Mouse (Mus musculus) heart, embryonic 13.5 days (tissue): ENCODE results near the gene Zfp770. TPM values are rescaled to one million over a fixed set of nuclear protein-coding genes. Genes with fewer than 3 reads are reported as not detected.

ENCODE experiments used
- ATAC-seq: fragments of 200-750 bp; cut with Nextera tagmentation; 2 replicates; pipeline ENCODE4 v1.8.0; 2017; ENCODE audit warnings: moderate TSS enrichment; ENCODE audit not compliant: insufficient number of reproducible peaks, low FRiP score, low TSS enrichment; ENCODE audit errors: extremely low read depth
- H3K27ac ChIP-seq: fragments of 300-500 bp; sonication (generic); replicated peaks from 2 replicates; pipeline ENCODE4 v1.5.1; 2015; ENCODE audit warnings: moderate library complexity, mild to moderate bottlenecking, inconsistent platforms
- H3K27me3 ChIP-seq: fragments of 300-500 bp; sonication (generic); replicated peaks from 2 replicates; pipeline ENCODE4 v1.6.1; 2015; ENCODE audit warnings: mild to moderate bottlenecking, inconsistent platforms
- H3K36me3 ChIP-seq: fragments of 300-500 bp; sonication (generic); 2 replicates; pipeline ENCODE4 v1.6.1; 2015; ENCODE audit warnings: mild to moderate bottlenecking, inconsistent platforms
- H3K4me1 ChIP-seq: fragments of 300-500 bp; sonication (generic); 2 replicates; pipeline ENCODE4 v1.6.1; 2015; ENCODE audit warnings: inconsistent platforms
- H3K4me2 ChIP-seq: fragments of 300-500 bp; sonication (generic); 2 replicates; pipeline ENCODE4 v1.6.1; 2015; ENCODE audit warnings: inconsistent platforms, mild to moderate bottlenecking, moderate library complexity
- H3K4me3 ChIP-seq: fragments of 300-500 bp; sonication (generic); 2 replicates; pipeline ENCODE4 v1.5.1; 2015; ENCODE audit warnings: moderate library complexity, mild to moderate bottlenecking, inconsistent platforms
- H3K9ac ChIP-seq: fragments of 300-500 bp; sonication (generic); 2 replicates; pipeline ENCODE4 v1.6.1; 2015; ENCODE audit warnings: inconsistent platforms, mild to moderate bottlenecking, moderate library complexity
- H3K9me3 ChIP-seq: fragments of 300-500 bp; sonication (generic); 2 replicates; pipeline ENCODE4 v1.6.1; 2016; ENCODE audit warnings: inconsistent platforms
- WGBS: fragments of 180-500 bp; shearing (Covaris S2); methylation state at CpG from one replicate; pipeline ENCODE4 v1.1.7; 2015; ENCODE audit warnings: mixed read lengths; 5-methylcytosine and 5-hydroxymethylcytosine counted together
- polyA plus RNA-seq: library from polyadenylated mRNA; unstranded; fragments of >200 nt; fragmentation: Nextera tagmentation; extraction: Ambion mirVana; gene quantifications from 2 replicates; pipeline ENCODE4 v1.2.1, GENCODE M21; 2015

Gene Zfp770
- polyA plus RNA-seq, 1 experiment from 2014 or later: 2.3 TPM

DNA sequence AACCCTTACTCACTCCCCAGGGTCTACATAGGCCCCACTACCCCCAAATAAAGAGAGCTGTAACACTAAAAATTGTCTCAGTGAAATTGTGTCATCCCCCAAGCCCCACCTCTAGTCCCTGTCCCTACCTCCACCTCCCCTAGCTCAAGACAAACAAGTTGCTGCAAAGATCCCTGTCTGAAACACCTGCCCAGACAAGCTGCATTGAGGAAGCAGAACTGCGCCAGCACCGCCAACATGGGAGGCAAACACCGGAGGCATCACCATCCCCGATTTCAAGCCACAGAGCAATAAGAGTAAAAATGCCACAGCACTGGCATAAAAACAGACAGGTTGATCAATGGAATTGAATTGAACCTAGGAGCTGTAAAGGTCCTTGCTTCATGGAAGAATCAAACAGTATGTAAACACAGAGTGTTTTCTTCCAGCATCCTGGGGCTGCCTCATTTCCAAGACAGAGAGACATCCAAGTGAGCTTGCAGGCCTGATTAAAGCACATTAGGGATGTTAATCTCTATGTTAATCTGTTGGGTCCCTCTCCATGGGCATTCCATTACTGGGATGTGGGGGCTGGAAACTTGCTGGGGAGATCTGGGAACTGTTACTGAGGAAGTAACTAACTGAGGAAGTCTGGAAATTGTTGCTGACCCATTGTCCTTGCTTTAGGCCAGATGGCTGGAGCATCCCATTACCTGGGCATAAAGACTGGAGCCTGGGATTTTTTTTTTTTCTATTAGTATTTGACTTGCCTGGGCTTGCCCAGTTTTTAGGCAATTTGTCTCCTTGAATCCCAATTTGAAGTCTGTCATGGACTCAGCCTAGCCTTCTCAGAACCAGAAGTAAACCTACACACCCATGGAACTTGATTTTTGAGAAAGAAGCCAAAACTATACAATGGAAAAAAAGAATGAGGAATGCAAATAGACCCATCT, 23.2 kb downstream of the Zfp770 start:
- H3K4me3 ChIP-seq: no peak overlapping the region
- H3K27ac ChIP-seq: no peak overlapping the region
- peaks cover 11% of the 10 kb centered on the region for H3K4me1 ChIP-seq
- no peak overlapping the region for H3K9ac ChIP-seq
- H3K36me3 ChIP-seq: no peaks in the 10 kb centered on the region
- 49% methylated on average over 4 of the region's 4 CpGs for WGBS
- no peak overlapping the region for H3K4me2 ChIP-seq
- no peak for ATAC-seq
- no peaks in the 10 kb centered on the region for H3K9me3 ChIP-seq
- H3K27me3 ChIP-seq: 0 out of 2 replicates have a peak, but pooled peaks cover 4% of the 10 kb centered on the region

DNA sequence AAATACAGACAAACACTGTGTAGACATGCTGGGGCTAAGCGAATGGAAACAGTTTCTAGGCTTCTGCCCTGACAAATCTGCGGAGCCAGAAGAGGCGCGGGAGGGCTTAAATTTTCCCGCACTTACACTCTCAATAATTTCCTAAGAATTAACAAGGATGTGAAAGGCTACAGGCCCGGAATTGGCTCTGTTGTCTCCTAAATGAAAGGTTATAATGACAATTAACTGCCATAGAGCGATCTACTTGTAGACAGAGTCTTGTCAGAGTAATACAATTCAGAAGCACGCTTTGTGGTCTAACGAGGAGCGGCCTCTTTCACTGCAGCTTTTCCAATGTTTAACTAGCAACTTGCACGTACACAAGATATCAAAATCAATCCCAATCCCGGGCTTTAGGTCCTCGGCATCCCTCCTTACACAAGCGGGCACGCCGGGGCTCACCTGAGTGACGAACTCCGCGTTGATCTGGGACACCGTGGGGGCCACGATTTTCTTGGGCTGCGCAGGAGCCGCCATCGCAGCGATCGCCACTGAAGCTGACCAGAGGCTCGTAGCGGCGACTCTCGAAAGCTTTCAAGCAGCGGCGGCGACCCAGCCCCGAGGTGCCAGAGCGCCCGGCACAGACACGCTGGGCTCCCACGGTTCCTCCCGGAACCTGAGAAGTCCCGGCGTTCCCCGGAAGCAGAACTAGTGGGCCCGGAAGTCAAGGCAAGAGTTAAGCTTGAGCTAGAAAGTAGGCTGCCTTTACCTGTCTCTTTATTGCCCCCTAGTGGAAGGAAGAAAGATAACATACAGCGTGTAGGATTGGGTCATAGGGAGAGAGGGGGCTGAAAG, 26.4 kb downstream of the Zfp770 start:
- H3K36me3 ChIP-seq: peaks cover 19% of the 10 kb centered on the region
- peaks cover 11% of the 10 kb centered on the region for H3K4me1 ChIP-seq
- H3K4me3 ChIP-seq: peak overlapping the region; percentile 91
- H3K27me3 ChIP-seq: 0 out of 2 replicates have a peak, but pooled peaks cover 4% of the 10 kb centered on the region
- 0 out of 2 replicates have a peak overlapping the region, but pooled peaks have one; percentile 28 for H3K27ac ChIP-seq
- ATAC-seq: peak; percentile 71
- peak overlapping the region; percentile 95 for H3K9ac ChIP-seq
- WGBS: under 1% methylated on average over 44 of the region's 44 CpGs
- peak overlapping the region; percentile 94 for H3K4me2 ChIP-seq
- H3K9me3 ChIP-seq: no peaks in the 10 kb centered on the region

DNA sequence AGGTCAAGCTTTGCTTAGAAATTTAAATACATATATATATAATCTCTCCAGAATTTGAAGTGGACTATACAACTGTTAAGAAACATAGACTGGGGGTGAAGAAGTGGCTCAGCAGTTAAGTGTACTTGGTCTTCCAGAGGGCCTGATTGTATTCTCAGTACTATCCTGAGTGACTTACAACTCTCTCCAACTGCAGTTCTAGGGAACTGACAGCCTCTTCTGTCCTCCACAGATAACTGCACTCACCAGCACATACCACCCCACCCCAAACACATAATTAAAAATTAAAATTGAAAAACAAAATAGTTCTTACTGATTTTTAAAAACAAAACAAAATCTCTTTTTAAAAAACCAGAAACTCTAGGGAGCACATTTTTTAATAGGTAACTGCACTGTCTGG, 28.0 kb downstream of the Zfp770 start:
- no peak for ATAC-seq
- Histone ChIP-seq H3K9me3 (no peaks in the 10 kb centered on the region), H3K27ac (no peak overlapping the region), H3K9ac (no peak overlapping the region), H3K4me3 (no peak overlapping the region), H3K4me1 (peaks cover 11% of the 10 kb centered on the region), H3K4me2 (peak overlapping the region; percentile 94; the same call in 1 of the 2 replicates), H3K27me3 (0 out of 2 replicates have a peak, but pooled peaks cover 4% of the 10 kb centered on the region), H3K36me3 (peaks cover 28% of the 10 kb centered on the region)

- no peak for ATAC-seq
- Histone ChIP-seq H3K4me3 (no peak overlapping the region), H3K36me3 (peaks cover 73% of the 10 kb centered on the region), H3K27me3 (no peaks in the 10 kb centered on the region), H3K27ac (no peak overlapping the region), H3K9ac (no peak overlapping the region), H3K4me1 (no peaks in the 10 kb centered on the region), H3K4me2 (no peak overlapping the region), H3K9me3 (no peaks in the 10 kb centered on the region)
Measured at GRCm38 (mm10) chr2:114167837-114168236, 33.4 kb downstream of the Zfp770 start.

- Histone ChIP-seq H3K36me3 (peaks cover 85% of the 10 kb centered on the region), H3K4me1 (no peaks in the 10 kb centered on the region)
Measured at GRCm38 (mm10) chr2:114161978-114162377, 39.3 kb downstream of the Zfp770 start.

DNA sequence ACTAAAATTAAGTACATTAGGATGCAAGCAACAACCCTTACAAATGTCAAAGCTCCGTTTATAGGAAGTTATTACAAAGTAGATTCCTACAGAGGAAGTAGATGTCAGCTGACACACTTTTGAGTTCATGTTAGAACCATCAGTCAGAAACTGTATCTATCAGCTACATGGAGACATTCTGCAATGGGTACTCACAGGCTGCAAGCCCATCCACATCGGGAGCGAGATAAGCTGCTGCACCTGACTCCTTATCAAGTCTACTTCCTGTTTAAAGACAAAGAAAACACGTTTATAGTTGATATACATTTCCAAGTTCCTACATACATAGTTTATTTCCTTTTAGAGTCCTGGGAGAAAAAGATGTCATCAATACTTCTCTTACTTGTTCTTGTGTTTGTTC, 43.9 kb downstream of the Zfp770 start:
- no peaks in the 10 kb centered on the region for H3K4me1 ChIP-seq
- H3K4me2 ChIP-seq: no peak overlapping the region
- H3K27ac ChIP-seq: no peak overlapping the region
- no peak for ATAC-seq
- H3K9ac ChIP-seq: no peak overlapping the region
- H3K9me3 ChIP-seq: no peaks in the 10 kb centered on the region
- no peaks in the 10 kb centered on the region for H3K27me3 ChIP-seq
- H3K4me3 ChIP-seq: no peak overlapping the region
- peaks cover 89% of the 10 kb centered on the region for H3K36me3 ChIP-seq
- WGBS: 52% methylated on average over 4 of the region's 4 CpGs

More at GRCm38 (mm10) chr2:114161978-114162377, 39.3 kb downstream of the Zfp770 start:
- Histone ChIP-seq H3K4me3 (no peak overlapping the region), H3K4me2 (no peak overlapping the region), H3K9me3 (no peaks in the 10 kb centered on the region), H3K9ac (no peak overlapping the region), H3K27ac (no peak overlapping the region), H3K27me3 (no peaks in the 10 kb centered on the region)
- 83% methylated on average over 1 of the region's 1 CpGs for WGBS
- no peak for ATAC-seq

- H3K9ac ChIP-seq: no peak overlapping the region
- no peak overlapping the region for H3K4me3 ChIP-seq
- no peak overlapping the region for H3K27ac ChIP-seq
- H3K9me3 ChIP-seq: no peaks in the 10 kb centered on the region
- no peaks in the 10 kb centered on the region for H3K4me1 ChIP-seq
- no peak for ATAC-seq
- H3K27me3 ChIP-seq: no peaks in the 10 kb centered on the region
- no peak overlapping the region for H3K4me2 ChIP-seq
- 71% methylated on average over 1 of the region's 1 CpGs for WGBS
- peaks cover 91% of the 10 kb centered on the region for H3K36me3 ChIP-seq
Measured at GRCm38 (mm10) chr2:114156639-114157038, 44.6 kb downstream of the Zfp770 start.

DNA sequence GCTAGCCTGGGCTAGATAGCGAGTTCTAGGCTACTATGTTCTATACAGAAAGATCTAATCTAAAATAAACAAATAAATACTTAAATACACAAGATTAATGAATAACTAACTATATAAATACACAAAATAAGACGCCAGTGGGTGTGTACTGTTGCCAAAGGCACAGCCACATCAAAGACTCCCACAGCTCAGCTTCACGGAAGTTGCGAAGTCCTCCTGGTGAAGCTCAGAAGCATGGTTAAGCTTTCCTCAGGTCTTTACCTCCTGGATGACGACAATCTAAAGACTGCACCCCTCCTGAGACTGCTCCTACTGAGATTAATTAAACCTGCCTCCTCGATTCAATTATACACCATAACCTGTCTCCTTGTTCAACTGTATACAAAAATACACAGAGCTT, 48.0 kb downstream of the Zfp770 start:
- no peaks in the 10 kb centered on the region for H3K4me1 ChIP-seq
- no peak for ATAC-seq
- H3K4me2 ChIP-seq: no peak overlapping the region
- no peak overlapping the region for H3K4me3 ChIP-seq
- no peaks in the 10 kb centered on the region for H3K9me3 ChIP-seq
- 90% methylated on average over 6 of the region's 6 CpGs for WGBS
- H3K36me3 ChIP-seq: peaks cover 90% of the 10 kb centered on the region
- H3K27ac ChIP-seq: no peak overlapping the region
- H3K9ac ChIP-seq: no peak overlapping the region
- no peaks in the 10 kb centered on the region for H3K27me3 ChIP-seq

GRCm38 (mm10) chr2:114146864-114147458, 54.3 kb downstream of the Zfp770 start:
- no peak overlapping the region for H3K9ac ChIP-seq
- H3K4me2 ChIP-seq: no peak overlapping the region
- H3K4me3 ChIP-seq: no peak overlapping the region
- H3K4me1 ChIP-seq: no peaks in the 10 kb centered on the region
- H3K27ac ChIP-seq: no peak overlapping the region
- WGBS: 89% methylated on average over 15 of the region's 15 CpGs
- peaks cover 90% of the 10 kb centered on the region for H3K36me3 ChIP-seq
- no peak for ATAC-seq
- no peaks in the 10 kb centered on the region for H3K9me3 ChIP-seq
- no peaks in the 10 kb centered on the region for H3K27me3 ChIP-seq

- Histone ChIP-seq H3K27ac (no peak overlapping the region), H3K4me3 (no peak overlapping the region), H3K4me1 (no peaks in the 10 kb centered on the region), H3K36me3 (peaks cover 91% of the 10 kb centered on the region), H3K9me3 (no peaks in the 10 kb centered on the region), H3K27me3 (no peaks in the 10 kb centered on the region), H3K4me2 (no peak overlapping the region), H3K9ac (peak overlapping the region; percentile 25; the same call in 1 of the 2 replicates)
- 74% methylated on average over 6 of the region's 6 CpGs for WGBS
- no peak for ATAC-seq
Measured at GRCm38 (mm10) chr2:114145315-114145801, 55.9 kb downstream of the Zfp770 start.

DNA sequence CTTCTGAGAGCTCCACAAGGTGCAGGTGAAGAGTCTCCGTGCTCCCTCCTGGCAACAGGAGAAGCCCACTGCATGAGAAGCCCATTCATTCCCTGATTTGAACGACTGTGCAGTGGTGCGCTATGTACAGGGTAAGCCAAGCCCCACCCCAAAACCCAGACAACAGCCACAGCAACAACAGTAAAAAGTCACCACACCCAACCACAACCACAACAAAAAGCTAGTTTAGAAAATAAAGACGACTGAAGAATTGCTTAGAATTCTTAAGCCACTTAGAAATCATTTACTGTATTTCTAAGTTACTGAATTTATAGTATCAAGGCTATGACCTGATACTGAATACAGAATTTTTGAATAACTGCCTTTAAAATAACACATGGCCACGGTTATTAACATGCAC, 56.4 kb downstream of the Zfp770 start:
- WGBS: 91% methylated on average over 5 of the region's 5 CpGs
- ATAC-seq: no peak
- Histone ChIP-seq H3K9ac (no peak overlapping the region), H3K9me3 (no peaks in the 10 kb centered on the region), H3K4me3 (no peak overlapping the region), H3K4me1 (no peaks in the 10 kb centered on the region), H3K27ac (no peak overlapping the region), H3K27me3 (no peaks in the 10 kb centered on the region), H3K4me2 (no peak overlapping the region), H3K36me3 (peaks cover 91% of the 10 kb centered on the region)
